Mouse (Mus musculus) embryo, embryonic 9.5 days (tissue): Measurements from ENCODE around the gene Cmip.
A peak's percentile ranks its signal among the peaks of the same experiment; 100 is the strongest.

Source experiments
- DNase-seq: peaks from one replicate; pipeline ENCODE4 v3.0.0-alpha.2; 2017; ENCODE audit errors: extremely low spot score

Gene Cmip

GRCm38 (mm10) chr8:117464525-117464924, 207.7 kb downstream of the Cmip start:
- DNase-seq: no peak

- peak; percentile 64 for DNase-seq
These were observed 208.4 kb downstream of the Cmip start for GRCm38 (mm10) chr8:117465250-117465649.

- DNase-seq: no peak
These were observed 210.6 kb downstream of the Cmip start for GRCm38 (mm10) chr8:117467466-117467865.

GRCm38 (mm10) chr8:117469431-117470341, 212.8 kb downstream of the Cmip start:
- no peak for DNase-seq

GRCm38 (mm10) chr8:117470342-117470781, 213.5 kb downstream of the Cmip start:
- DNase-seq: peak; percentile 87

GRCm38 (mm10) chr8:117471174-117471573, 214.3 kb downstream of the Cmip start:
- DNase-seq: peak; percentile 73

GRCm38 (mm10) chr8:117471655-117472054, 214.8 kb downstream of the Cmip start:
- no peak for DNase-seq

- DNase-seq: no peak
These were observed 215.5 kb downstream of the Cmip start for GRCm38 (mm10) chr8:117472332-117472731.

GRCm38 (mm10) chr8:117474944-117475343, 218.1 kb downstream of the Cmip start:
- peak; percentile 89 for DNase-seq

- no peak for DNase-seq
These were observed 219.0 kb downstream of the Cmip start for GRCm38 (mm10) chr8:117475819-117476218.

- no peak for DNase-seq
These were observed 221.2 kb downstream of the Cmip start for GRCm38 (mm10) chr8:117478082-117478481.

GRCm38 (mm10) chr8:117479996-117480395, 223.1 kb downstream of the Cmip start:
- no peak for DNase-seq

GRCm38 (mm10) chr8:117480516-117480915, 223.7 kb downstream of the Cmip start:
- no peak for DNase-seq

- DNase-seq: no peak
These were observed 225.0 kb downstream of the Cmip start for GRCm38 (mm10) chr8:117481830-117482229.

- no peak for DNase-seq
These were observed 227.9 kb downstream of the Cmip start for GRCm38 (mm10) chr8:117484731-117485130.

- DNase-seq: no peak
These were observed 228.5 kb downstream of the Cmip start for GRCm38 (mm10) chr8:117485316-117485715.

GRCm38 (mm10) chr8:117488246-117489005, 231.6 kb downstream of the Cmip start:
- DNase-seq: no peak

GRCm38 (mm10) chr8:117493543-117493942, 236.7 kb downstream of the Cmip start:
- no peak for DNase-seq

GRCm38 (mm10) chr8:117494874-117495273, 238.0 kb downstream of the Cmip start:
- DNase-seq: no peak

GRCm38 (mm10) chr8:117498179-117498914, 241.5 kb downstream of the Cmip start, which contains the start of gene Plcg2:
TSS of gene Plcg2 (plus strand) at chr8:117498291.
- peak; percentile 53 for DNase-seq

GRCm38 (mm10) chr8:117498915-117499540, 242.2 kb downstream of the Cmip start:
- DNase-seq: peak; percentile 44
